Mouse (Mus musculus): ENCODE data around the gene Tsnaxip1. TPM values are rescaled to one million over a fixed set of nuclear protein-coding genes. Genes with fewer than 3 reads are reported as not detected.

Gene Tsnaxip1
- polyA plus RNA-seq (2014; fragmentation: Illumina TruSeq; extraction: RNeasy Lipid Tissue Mini Kit (QIAGEN cat#74804); ENCODE audit: low read depth, low replicate concordance), result not detected

DNA sequence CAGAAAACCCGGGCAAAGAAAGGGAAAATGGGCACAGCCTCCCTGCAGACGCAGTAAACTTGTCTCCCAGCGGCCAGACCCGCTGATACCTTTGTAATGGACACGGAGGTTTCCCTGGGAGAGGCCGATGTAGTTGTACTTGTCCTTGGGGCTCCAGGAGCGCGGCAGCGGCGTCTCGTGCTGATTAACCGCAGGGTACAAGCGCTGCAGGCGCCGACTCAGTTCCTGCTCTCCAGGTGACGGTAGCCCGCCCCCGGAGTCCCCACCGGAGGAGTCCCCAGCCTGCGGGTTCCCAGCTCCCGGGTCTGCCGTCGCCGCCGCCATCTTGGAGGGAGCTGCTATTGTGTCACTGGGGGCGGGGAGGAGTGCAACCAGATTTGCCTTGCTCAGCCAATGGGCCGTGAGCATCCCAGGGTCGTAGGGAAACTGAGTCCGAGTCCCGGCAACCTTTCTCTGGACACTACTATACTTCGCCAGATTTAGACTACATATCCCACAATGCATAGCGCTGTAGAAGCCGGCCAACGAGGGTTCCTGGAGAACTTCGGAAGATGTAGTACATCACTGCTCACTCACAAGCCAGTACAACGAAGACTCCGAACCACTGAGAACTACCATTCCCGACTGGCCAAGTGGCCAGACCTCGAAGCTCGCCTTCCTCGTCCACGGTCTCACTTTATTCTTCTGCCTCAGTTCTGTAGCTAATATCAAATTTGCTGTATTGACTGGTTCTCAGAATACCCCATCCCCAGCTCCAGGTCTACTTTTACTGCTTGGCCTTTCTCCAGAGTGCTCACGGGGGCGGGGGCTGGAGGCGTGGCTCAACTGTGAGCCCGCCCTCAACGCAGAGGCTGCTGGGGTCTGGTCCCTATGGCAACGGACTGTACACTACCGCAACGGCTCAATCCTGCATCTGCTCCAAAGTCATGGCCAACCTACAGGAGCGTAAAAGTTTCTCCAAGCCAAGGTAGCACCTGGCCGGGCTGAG is at the start of gene Tsnaxip1, which contains the start of gene Ranbp10:
Tsnaxip1 (plus strand) TSS at position 871 of the 988 bp plus-strand sequence.
Ranbp10 (minus strand) TSS at position 490 of the 988 bp plus-strand sequence.

DNA sequence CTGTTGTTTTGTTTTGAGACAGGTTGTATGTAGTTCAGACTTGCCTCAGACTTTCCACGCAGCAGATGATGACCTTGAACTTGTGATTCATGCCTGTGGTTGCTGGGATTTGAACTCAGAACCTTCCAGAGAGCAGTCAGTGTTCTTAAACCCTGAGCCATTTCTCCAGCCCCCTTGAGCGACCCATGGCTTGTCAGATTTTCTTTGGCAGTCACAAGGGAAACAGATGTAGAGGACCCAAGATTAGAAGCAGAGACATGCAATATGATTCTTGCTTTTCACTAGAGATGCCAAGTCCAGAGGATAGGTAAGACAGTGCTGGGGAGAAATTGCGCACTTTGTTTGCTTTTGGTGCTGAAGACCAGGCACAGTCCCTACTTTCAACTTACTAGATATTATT is 25.6 kb downstream of the Tsnaxip1 start, which contains the start of gene Cenpt:
Cenpt (minus strand) TSS at position 101 of the 400 bp plus-strand sequence.

GRCm38 (mm10) chr8:105854715-105855216 is 27.2 kb downstream of the Tsnaxip1 start, which contains the start of gene Thap11:
Gene Thap11 (plus strand): TSS chr8:105855132.

DNA sequence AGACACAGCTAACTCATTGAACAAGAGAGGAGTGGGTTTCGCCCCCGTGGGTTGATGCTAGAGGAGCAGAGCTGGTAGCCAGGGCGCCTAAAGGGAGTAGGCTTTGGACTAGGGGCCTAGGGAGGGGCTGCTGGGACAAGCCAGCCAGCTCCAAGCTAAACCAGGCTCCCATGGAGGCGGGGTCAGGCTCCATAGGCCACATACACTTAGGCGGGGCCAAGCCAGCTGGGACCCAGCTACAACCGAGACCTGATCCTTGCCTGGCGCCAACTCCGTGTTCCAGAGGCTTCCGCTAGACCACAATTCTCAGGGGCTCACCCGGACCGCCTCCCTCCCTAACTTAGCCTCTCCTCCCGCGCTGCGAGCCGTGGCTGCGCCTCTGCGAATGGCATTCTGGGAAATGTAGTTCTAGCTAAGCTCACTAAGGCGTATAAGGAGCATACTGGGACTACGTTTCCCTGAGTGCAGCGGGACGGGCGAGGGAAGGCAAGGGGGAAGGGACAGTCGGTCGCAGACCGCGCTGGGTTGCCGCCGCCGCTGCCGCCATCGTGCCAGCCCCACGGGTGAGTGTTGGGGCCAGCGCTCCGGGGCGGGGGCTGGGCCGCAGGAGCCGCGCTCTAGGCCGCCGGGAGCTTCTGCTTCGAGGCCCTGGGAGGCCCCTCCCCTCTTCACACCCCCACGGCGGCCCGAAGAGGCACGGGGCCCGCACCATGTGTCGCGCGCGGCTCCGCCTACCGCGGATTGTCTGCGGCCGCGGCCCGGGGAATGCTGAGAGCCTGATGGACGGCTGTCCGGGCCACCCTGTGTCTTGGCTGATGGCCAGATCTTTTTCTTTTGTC is 32.8 kb downstream of the Tsnaxip1 start, which contains the start of gene Nutf2:
Nutf2 (plus strand) TSS at position 438 of the 839 bp plus-strand sequence.

GRCm38 (mm10) chr8:105880754-105881520 is 53.4 kb downstream of the Tsnaxip1 start, which contains the start of gene Edc4:
Gene Edc4 (plus strand): TSS chr8:105880881.

GRCm38 (mm10) chr8:105893339-105893738 is 65.8 kb downstream of the Tsnaxip1 start, which contains the start of gene Nrn1l:
Gene Nrn1l (plus strand): TSS chr8:105893567.

Other genes with a start within 250 kb of the Tsnaxip1 start
- 39.6 TPM for gene Ripor1, start 222.5 kb upstream of the Tsnaxip1 start, polyA plus RNA-seq (2014; fragmentation: Illumina TruSeq; extraction: RNeasy Lipid Tissue Mini Kit (QIAGEN cat#74804); ENCODE audit: low read depth, low replicate concordance)
- gene Ctcf, start 191.2 kb upstream of the Tsnaxip1 start, polyA plus RNA-seq (2014; fragmentation: Illumina TruSeq; extraction: RNeasy Lipid Tissue Mini Kit (QIAGEN cat#74804); ENCODE audit: low read depth, low replicate concordance), result 38.0 TPM
- gene Agrp, start 190.3 kb upstream of the Tsnaxip1 start, polyA plus RNA-seq (2014; fragmentation: Illumina TruSeq; extraction: RNeasy Lipid Tissue Mini Kit (QIAGEN cat#74804); ENCODE audit: low read depth, low replicate concordance), result not detected
- gene Carmil2, start 141.5 kb upstream of the Tsnaxip1 start, polyA plus RNA-seq (2014; fragmentation: Illumina TruSeq; extraction: RNeasy Lipid Tissue Mini Kit (QIAGEN cat#74804); ENCODE audit: low read depth, low replicate concordance), result 0.29 TPM
- gene Acd, start 126.6 kb upstream of the Tsnaxip1 start, polyA plus RNA-seq (2014; fragmentation: Illumina TruSeq; extraction: RNeasy Lipid Tissue Mini Kit (QIAGEN cat#74804); ENCODE audit: low read depth, low replicate concordance), result 14.5 TPM
- gene Pard6a, start 126.6 kb upstream of the Tsnaxip1 start, polyA plus RNA-seq (2014; fragmentation: Illumina TruSeq; extraction: RNeasy Lipid Tissue Mini Kit (QIAGEN cat#74804); ENCODE audit: low read depth, low replicate concordance), result 13.2 TPM
- gene 4933405L10Rik, start 120.1 kb upstream of the Tsnaxip1 start, polyA plus RNA-seq (2014; fragmentation: Illumina TruSeq; extraction: RNeasy Lipid Tissue Mini Kit (QIAGEN cat#74804); ENCODE audit: low read depth, low replicate concordance), result not detected
- gene Enkd1, start 119.5 kb upstream of the Tsnaxip1 start, polyA plus RNA-seq (2014; fragmentation: Illumina TruSeq; extraction: RNeasy Lipid Tissue Mini Kit (QIAGEN cat#74804); ENCODE audit: low read depth, low replicate concordance), result 1.3 TPM
- gene Gfod2, start 69.1 kb upstream of the Tsnaxip1 start, polyA plus RNA-seq (2014; fragmentation: Illumina TruSeq; extraction: RNeasy Lipid Tissue Mini Kit (QIAGEN cat#74804); ENCODE audit: low read depth, low replicate concordance), result 3.5 TPM
- gene Ranbp10, start 381 bp upstream of the Tsnaxip1 start, polyA plus RNA-seq (2014; fragmentation: Illumina TruSeq; extraction: RNeasy Lipid Tissue Mini Kit (QIAGEN cat#74804); ENCODE audit: low read depth, low replicate concordance), result 17.0 TPM
- 3.3 TPM for gene Cenpt, start 25.5 kb downstream of the Tsnaxip1 start, polyA plus RNA-seq (2014; fragmentation: Illumina TruSeq; extraction: RNeasy Lipid Tissue Mini Kit (QIAGEN cat#74804); ENCODE audit: low read depth, low replicate concordance)
- gene Thap11, start 27.4 kb downstream of the Tsnaxip1 start, polyA plus RNA-seq (2014; fragmentation: Illumina TruSeq; extraction: RNeasy Lipid Tissue Mini Kit (QIAGEN cat#74804); ENCODE audit: low read depth, low replicate concordance), result 30.4 TPM
- gene Nutf2, start 32.8 kb downstream of the Tsnaxip1 start, polyA plus RNA-seq (2014; fragmentation: Illumina TruSeq; extraction: RNeasy Lipid Tissue Mini Kit (QIAGEN cat#74804); ENCODE audit: low read depth, low replicate concordance), result 108 TPM
- gene Edc4, start 53.1 kb downstream of the Tsnaxip1 start, polyA plus RNA-seq (2014; fragmentation: Illumina TruSeq; extraction: RNeasy Lipid Tissue Mini Kit (QIAGEN cat#74804); ENCODE audit: low read depth, low replicate concordance), result 29.2 TPM
- not detected for gene Nrn1l, start 65.8 kb downstream of the Tsnaxip1 start, polyA plus RNA-seq (2014; fragmentation: Illumina TruSeq; extraction: RNeasy Lipid Tissue Mini Kit (QIAGEN cat#74804); ENCODE audit: low read depth, low replicate concordance)
- 18.1 TPM for gene Pskh1, start 72.7 kb downstream of the Tsnaxip1 start, polyA plus RNA-seq (2014; fragmentation: Illumina TruSeq; extraction: RNeasy Lipid Tissue Mini Kit (QIAGEN cat#74804); ENCODE audit: low read depth, low replicate concordance)
- not detected for gene Ctrl, start 106.1 kb downstream of the Tsnaxip1 start, polyA plus RNA-seq (2014; fragmentation: Illumina TruSeq; extraction: RNeasy Lipid Tissue Mini Kit (QIAGEN cat#74804); ENCODE audit: low read depth, low replicate concordance)
- gene Psmb10, start 110.7 kb downstream of the Tsnaxip1 start, polyA plus RNA-seq (2014; fragmentation: Illumina TruSeq; extraction: RNeasy Lipid Tissue Mini Kit (QIAGEN cat#74804); ENCODE audit: low read depth, low replicate concordance), result 68.7 TPM
- 2.0 TPM for gene Lcat, start 115.7 kb downstream of the Tsnaxip1 start, polyA plus RNA-seq (2014; fragmentation: Illumina TruSeq; extraction: RNeasy Lipid Tissue Mini Kit (QIAGEN cat#74804); ENCODE audit: low read depth, low replicate concordance)
- gene Slc12a4, start 138.4 kb downstream of the Tsnaxip1 start, polyA plus RNA-seq (2014; fragmentation: Illumina TruSeq; extraction: RNeasy Lipid Tissue Mini Kit (QIAGEN cat#74804); ENCODE audit: low read depth, low replicate concordance), result 42.3 TPM
- gene Dpep3, start 151.7 kb downstream of the Tsnaxip1 start, polyA plus RNA-seq (2014; fragmentation: Illumina TruSeq; extraction: RNeasy Lipid Tissue Mini Kit (QIAGEN cat#74804); ENCODE audit: low read depth, low replicate concordance), result not detected
- 13.7 TPM for gene Dus2, start 163.6 kb downstream of the Tsnaxip1 start, polyA plus RNA-seq (2014; fragmentation: Illumina TruSeq; extraction: RNeasy Lipid Tissue Mini Kit (QIAGEN cat#74804); ENCODE audit: low read depth, low replicate concordance)
- not detected for gene Dpep2nb, start 178.2 kb downstream of the Tsnaxip1 start, polyA plus RNA-seq (2014; fragmentation: Illumina TruSeq; extraction: RNeasy Lipid Tissue Mini Kit (QIAGEN cat#74804); ENCODE audit: low read depth, low replicate concordance)
- 9.2 TPM for gene Ddx28, start 184.2 kb downstream of the Tsnaxip1 start, polyA plus RNA-seq (2014; fragmentation: Illumina TruSeq; extraction: RNeasy Lipid Tissue Mini Kit (QIAGEN cat#74804); ENCODE audit: low read depth, low replicate concordance)
- gene Nfatc3, start 231.1 kb downstream of the Tsnaxip1 start, polyA plus RNA-seq (2014; fragmentation: Illumina TruSeq; extraction: RNeasy Lipid Tissue Mini Kit (QIAGEN cat#74804); ENCODE audit: low read depth, low replicate concordance), result 13.4 TPM